Mouse (Mus musculus): ENCODE results near the gene Tab3. TPM values are rescaled to one million over a fixed set of nuclear protein-coding genes. Genes with fewer than 3 reads are reported as not detected.

Gene Tab3
- polyA plus RNA-seq, 1 experiment from 2014 or later: 3.3 TPM

Small RNA genes lying within 50 kb of the gene (microRNA-seq; reads per million reads assigned to microRNA genes)
- not detected for gene Gm44378 (ENCODE audit: borderline number of aligned reads)

Other genes starting within 250 kb of the Tab3 start
- 6.6 and 8.5 TPM in 2 replicates for gene Gk, start 202.8 kb downstream of the Tab3 start, polyA plus RNA-seq (2014; fragmentation: Nextera tagmentation; extraction: Ambion mirVana)